Mouse (Mus musculus) mature B cell (primary cell): ENCODE measurements around the gene Opcml.

Experiments
- in situ Hi-C: fragments of 300-500 bp; cut with MboI; formaldehyde crosslinking; loops from 2 replicates; pipeline ENCODE4 v1.14.3; 2019

The Opcml gene

GRCm38 (mm10) chr9:28937980-28938379 is 1147.4 kb downstream of the Opcml start:
- in situ Hi-C loops = no loop called here

GRCm38 (mm10) chr9:28940901-28941300 is 1150.3 kb downstream of the Opcml start:
- in situ Hi-C loops = no loop called here

- in situ Hi-C loops = no loop called here
Observed at GRCm38 (mm10) chr9:28969455-28969854, 1178.9 kb downstream of the Opcml start.
